Comparison of ENCODE assay signal across 8 mouse cellular contexts in genomic region chr8:81341591-81342235, GRCm38 (mm10). TPM values are rescaled to one million over a fixed set of nuclear protein-coding genes. Genes with fewer than 3 reads are reported as not detected.
DNase-seq lines count a peak whose midpoint lies in the region; ATAC-seq and TF ChIP-seq lines count a peak whose summit lies in the region.

No protein-coding gene starts in this region.

- peak; percentile 65; the same call in 1 of the 2 replicates for ATAC-seq in heart, embryonic 11.5 days (replicated peaks; ENCODE audit: insufficient number of reproducible peaks, low FRiP score, low TSS enrichment)
- peak; percentile 88 for ATAC-seq in kidney, embryonic 15.5 days (replicated peaks; ENCODE audit: low FRiP score)
- ATAC-seq in midbrain, postnatal 0 days (ENCODE audit: low FRiP score), result peak; percentile 84

- intact Hi-C loops in heart, postnatal 25 days (cut with DNase I), result loop anchor here (10.0 kb wide), 1 partner anchor 1503 kb away; no protein-coding TSS in a partner anchor

- H3K36me3 ChIP-seq in heart, embryonic 11.5 days (ENCODE audit: control insufficient read depth, insufficient read depth, low read length), result no peaks in the 10 kb centered on the region
- no peaks in the 10 kb centered on the region for H3K36me3 ChIP-seq in kidney, embryonic 15.5 days
- no peaks in the 10 kb centered on the region for H3K36me3 ChIP-seq in midbrain, postnatal 0 days (ENCODE audit: insufficient read depth, low read length)

- H3K27me3 ChIP-seq in heart, embryonic 11.5 days (ENCODE audit: control insufficient read depth, insufficient read depth, low read length), result peaks cover 18% of the 10 kb centered on the region
- no peaks in the 10 kb centered on the region for H3K27me3 ChIP-seq in kidney, embryonic 15.5 days
- H3K27me3 ChIP-seq in midbrain, postnatal 0 days (ENCODE audit: insufficient read depth, low read length), result no peaks in the 10 kb centered on the region

- H3K27ac ChIP-seq in heart, embryonic 11.5 days (ENCODE audit: low read depth, low read length), result no peak overlapping the region
- peak overlapping the region; percentile 37; the same call in 1 of the 2 replicates for H3K27ac ChIP-seq in kidney, embryonic 15.5 days
- peak overlapping the region; percentile 77 for H3K27ac ChIP-seq in midbrain, postnatal 0 days (ENCODE audit: low read depth, low read length)

- H3K4me3 ChIP-seq in heart, embryonic 11.5 days (ENCODE audit: low read depth, low read length), result peak overlapping the region; percentile 65
- H3K4me3 ChIP-seq in kidney, embryonic 15.5 days (replicated peaks), result peak overlapping the region; percentile 72
- peak overlapping the region; percentile 70 for H3K4me3 ChIP-seq in midbrain, postnatal 0 days (ENCODE audit: low read depth, low read length)

- no peaks in the 10 kb centered on the region; the same call in 1 of the 2 replicates for H3K4me1 ChIP-seq in heart, embryonic 11.5 days (ENCODE audit: control insufficient read depth, insufficient read depth, low read length)
- peaks cover 15% of the 10 kb centered on the region for H3K4me1 ChIP-seq in kidney, embryonic 15.5 days
- peaks cover 3% of the 10 kb centered on the region; the same call in 1 of the 2 replicates for H3K4me1 ChIP-seq in midbrain, postnatal 0 days (ENCODE audit: insufficient read depth, low read length)

- peak; percentile 93 for DNase-seq in heart, adult 11 months
- no peak for DNase-seq in heart, postnatal 25 days (ENCODE audit: low spot score)
- peak; percentile 79 for DNase-seq in embryo, embryonic 10.5 days (ENCODE audit: low spot score)
- DNase-seq in liver, result peak; percentile 59
- DNase-seq in midbrain, postnatal 0 days (ENCODE audit: low spot score), result peak; percentile 89
- peak; percentile 41 to 65 for DNase-seq in spleen, postnatal 14 days (ENCODE audit: low spot score in 2 of 2)

- TF ChIP-seq CTCF in midbrain, postnatal 0 days (IDR thresholded peaks at IDR 0.05), result peak; percentile 77

- no peaks in the 10 kb centered on the region for H3K9me3 ChIP-seq in heart, embryonic 11.5 days (replicated peaks; ENCODE audit: control insufficient read depth, low read length)
- no peaks in the 10 kb centered on the region for H3K9me3 ChIP-seq in kidney, embryonic 15.5 days (replicated peaks)
- 0 out of 2 replicates have a peak, but pooled peaks cover 7% of the 10 kb centered on the region for H3K9me3 ChIP-seq in midbrain, postnatal 0 days (ENCODE audit: low read length)

- H3K9ac ChIP-seq in heart, embryonic 11.5 days (ENCODE audit: low read depth, low read length), result peak overlapping the region; percentile 60
- peak overlapping the region; percentile 59 for H3K9ac ChIP-seq in kidney, embryonic 15.5 days
- H3K9ac ChIP-seq in midbrain, postnatal 0 days (replicated peaks; ENCODE audit: low read length, poor library complexity, severe bottlenecking), result peak overlapping the region; percentile 59

- under 1% methylated on average over 19 of the region's 23 CpGs for WGBS in heart, embryonic 11.5 days (ENCODE audit: insufficient replicate concordance)
- WGBS in kidney, embryonic 15.5 days, result under 1% methylated on average over 19 of the region's 23 CpGs
- under 1% methylated on average over 15 of the region's 23 CpGs for WGBS in midbrain, postnatal 0 days

- H3K4me2 ChIP-seq in heart, embryonic 11.5 days, result peak overlapping the region; percentile 92
- peak overlapping the region; percentile 96 for H3K4me2 ChIP-seq in kidney, embryonic 15.5 days
- peak overlapping the region; percentile 80 for H3K4me2 ChIP-seq in midbrain, postnatal 0 days (ENCODE audit: low read depth, low read length, poor library complexity, severe bottlenecking)

RNA-seq across cellular contexts. Expression of gene Inpp4b, which starts 0.6 kb away (rescaled TPM):
- 10 to 100 TPM; 74.5 to 77.8 TPM for total RNA-seq in heart, postnatal 25 days (2021)
- 7.6 and 8.0 TPM in 2 replicates for polyA plus RNA-seq in heart, embryonic 11.5 days (2014; fragmentation: Nextera tagmentation; extraction: Ambion mirVana)
- polyA plus RNA-seq in kidney, embryonic 15.5 days (2015; fragmentation: Nextera tagmentation; extraction: Ambion mirVana), result 9.8 and 11.5 TPM in 2 replicates
- total RNA-seq in midbrain, postnatal 0 days (2014; rRNA removed), result 14.6 and 16.1 TPM in 2 replicates
- polyA plus RNA-seq in midbrain, postnatal 0 days (2015; fragmentation: Nextera tagmentation; extraction: Ambion mirVana), result 9.9 and 11.2 TPM in 2 replicates
